Mouse (Mus musculus): ENCODE results near the gene Etnk2. TPM values are rescaled to one million over a fixed set of nuclear protein-coding genes. Genes with fewer than 3 reads are reported as not detected.

Gene Etnk2
- polyA plus RNA-seq, 1 experiment from 2014 or later, result 20.3 TPM

GRCm38 (mm10) chr1:133372113-133372512, 8.7 kb downstream of the Etnk2 start:
- H3K9ac ChIP-seq (ENCODE audit: low read depth, low read length), result no peak overlapping the region
- peak; percentile 82 for ATAC-seq (ENCODE audit: low read depth)
- no peak overlapping the region for H3K4me2 ChIP-seq (ENCODE audit: low read depth, low read length)

GRCm38 (mm10) chr1:133375696-133376346, 12.4 kb downstream of the Etnk2 start:
- peak; percentile 67 for ATAC-seq (ENCODE audit: low read depth)
- no peak overlapping the region for H3K4me2 ChIP-seq (ENCODE audit: low read depth, low read length)
- WGBS (ENCODE audit: insufficient replicate concordance), result 40% methylated on average over 10 of the region's 10 CpGs
- no peak overlapping the region for H3K4me3 ChIP-seq (ENCODE audit: low read depth, low read length)
- no peaks in the 10 kb centered on the region for H3K36me3 ChIP-seq (ENCODE audit: control insufficient read depth, insufficient read depth)
- H3K9me3 ChIP-seq (replicated peaks; ENCODE audit: control insufficient read depth, low read length), result no peaks in the 10 kb centered on the region
- peaks cover 3% of the 10 kb centered on the region for H3K4me1 ChIP-seq (ENCODE audit: control insufficient read depth, low read depth, low read length)
- peak overlapping the region; percentile 38; the same call in 1 of the 2 replicates for H3K27ac ChIP-seq (ENCODE audit: low read length)
- no peak overlapping the region for H3K9ac ChIP-seq (ENCODE audit: low read depth, low read length)
- H3K27me3 ChIP-seq (ENCODE audit: control insufficient read depth, insufficient read depth, low read depth, low read length), result no peaks in the 10 kb centered on the region

More at GRCm38 (mm10) chr1:133372113-133372512, 8.7 kb downstream of the Etnk2 start:
- Histone ChIP-seq H3K27me3 (ENCODE audit: control insufficient read depth, insufficient read depth, low read depth, low read length) (no peaks in the 10 kb centered on the region), H3K4me3 (ENCODE audit: low read depth, low read length) (no peak overlapping the region), H3K4me1 (ENCODE audit: control insufficient read depth, low read depth, low read length) (peaks cover 15% of the 10 kb centered on the region), H3K9me3 (replicated peaks; ENCODE audit: control insufficient read depth, low read length) (no peaks in the 10 kb centered on the region), H3K27ac (ENCODE audit: low read length) (peak overlapping the region; percentile 75), H3K36me3 (ENCODE audit: control insufficient read depth, insufficient read depth) (no peaks in the 10 kb centered on the region)
- WGBS (ENCODE audit: insufficient replicate concordance), result 21% methylated on average over 8 of the region's 8 CpGs

GRCm38 (mm10) chr1:133377547-133377946, 14.2 kb downstream of the Etnk2 start:
- no peak for ATAC-seq (ENCODE audit: low read depth)
- no peak overlapping the region for H3K4me2 ChIP-seq (ENCODE audit: low read depth, low read length)
- WGBS (ENCODE audit: insufficient replicate concordance), result 65% methylated on average over 5 of the region's 5 CpGs
- no peak overlapping the region for H3K27ac ChIP-seq (ENCODE audit: low read length)
- H3K36me3 ChIP-seq (ENCODE audit: control insufficient read depth, insufficient read depth), result no peaks in the 10 kb centered on the region
- peaks cover 2% of the 10 kb centered on the region for H3K4me1 ChIP-seq (ENCODE audit: control insufficient read depth, low read depth, low read length)
- H3K9me3 ChIP-seq (replicated peaks; ENCODE audit: control insufficient read depth, low read length), result no peaks in the 10 kb centered on the region
- H3K4me3 ChIP-seq (ENCODE audit: low read depth, low read length), result no peak overlapping the region
- H3K27me3 ChIP-seq (ENCODE audit: control insufficient read depth, insufficient read depth, low read depth, low read length), result no peaks in the 10 kb centered on the region
- no peak overlapping the region for H3K9ac ChIP-seq (ENCODE audit: low read depth, low read length)

GRCm38 (mm10) chr1:133379254-133379985, 16.0 kb downstream of the Etnk2 start:
- no peaks in the 10 kb centered on the region; the same call in 1 of the 2 replicates for H3K4me1 ChIP-seq (ENCODE audit: control insufficient read depth, low read depth, low read length)
- no peaks in the 10 kb centered on the region for H3K36me3 ChIP-seq (ENCODE audit: control insufficient read depth, insufficient read depth)
- H3K27me3 ChIP-seq (ENCODE audit: control insufficient read depth, insufficient read depth, low read depth, low read length), result no peaks in the 10 kb centered on the region
- 54% methylated on average over 10 of the region's 10 CpGs for WGBS (ENCODE audit: insufficient replicate concordance)
- no peak overlapping the region for H3K27ac ChIP-seq (ENCODE audit: low read length)
- H3K9me3 ChIP-seq (replicated peaks; ENCODE audit: control insufficient read depth, low read length), result no peaks in the 10 kb centered on the region
- H3K4me2 ChIP-seq (ENCODE audit: low read depth, low read length), result no peak overlapping the region
- H3K4me3 ChIP-seq (ENCODE audit: low read depth, low read length), result no peak overlapping the region
- H3K9ac ChIP-seq (ENCODE audit: low read depth, low read length), result no peak overlapping the region
- ATAC-seq (ENCODE audit: low read depth), result no peak

GRCm38 (mm10) chr1:133379986-133380320, 16.6 kb downstream of the Etnk2 start:
- Histone ChIP-seq H3K9ac (ENCODE audit: low read depth, low read length) (no peak overlapping the region), H3K9me3 (replicated peaks; ENCODE audit: control insufficient read depth, low read length) (no peaks in the 10 kb centered on the region), H3K36me3 (ENCODE audit: control insufficient read depth, insufficient read depth) (no peaks in the 10 kb centered on the region), H3K4me2 (ENCODE audit: low read depth, low read length) (no peak overlapping the region), H3K27me3 (ENCODE audit: control insufficient read depth, insufficient read depth, low read depth, low read length) (no peaks in the 10 kb centered on the region), H3K4me3 (ENCODE audit: low read depth, low read length) (no peak overlapping the region), H3K27ac (ENCODE audit: low read length) (no peak overlapping the region), H3K4me1 (ENCODE audit: control insufficient read depth, low read depth, low read length) (no peaks in the 10 kb centered on the region; the same call in 1 of the 2 replicates)
- no peak for ATAC-seq (ENCODE audit: low read depth)
- WGBS (ENCODE audit: insufficient replicate concordance), result 59% methylated on average over 3 of the region's 3 CpGs

- H3K36me3 ChIP-seq (ENCODE audit: control insufficient read depth, insufficient read depth), result no peaks in the 10 kb centered on the region
- H3K4me3 ChIP-seq (ENCODE audit: low read depth, low read length), result no peak overlapping the region
- H3K27me3 ChIP-seq (ENCODE audit: control insufficient read depth, insufficient read depth, low read depth, low read length), result no peaks in the 10 kb centered on the region
- H3K4me2 ChIP-seq (ENCODE audit: low read depth, low read length), result no peak overlapping the region
- H3K4me1 ChIP-seq (ENCODE audit: control insufficient read depth, low read depth, low read length), result no peaks in the 10 kb centered on the region; the same call in 1 of the 2 replicates
- H3K9ac ChIP-seq (ENCODE audit: low read depth, low read length), result no peak overlapping the region
- WGBS (ENCODE audit: insufficient replicate concordance), result 53% methylated on average over 14 of the region's 14 CpGs
- no peaks in the 10 kb centered on the region for H3K9me3 ChIP-seq (replicated peaks; ENCODE audit: control insufficient read depth, low read length)
- ATAC-seq (ENCODE audit: low read depth), result no peak
- H3K27ac ChIP-seq (ENCODE audit: low read length), result no peak overlapping the region
These were observed 17.1 kb downstream of the Etnk2 start for GRCm38 (mm10) chr1:133380347-133381065.

- Histone ChIP-seq H3K9ac (ENCODE audit: low read depth, low read length) (no peak overlapping the region), H3K4me2 (ENCODE audit: low read depth, low read length) (no peak overlapping the region), H3K27me3 (ENCODE audit: control insufficient read depth, insufficient read depth, low read depth, low read length) (no peaks in the 10 kb centered on the region), H3K9me3 (replicated peaks; ENCODE audit: control insufficient read depth, low read length) (no peaks in the 10 kb centered on the region), H3K27ac (ENCODE audit: low read length) (no peak overlapping the region), H3K4me1 (ENCODE audit: control insufficient read depth, low read depth, low read length) (no peaks in the 10 kb centered on the region), H3K36me3 (ENCODE audit: control insufficient read depth, insufficient read depth) (no peaks in the 10 kb centered on the region), H3K4me3 (ENCODE audit: low read depth, low read length) (no peak overlapping the region)
- ATAC-seq (ENCODE audit: low read depth), result no peak; the same call in 1 of the 2 replicates
- WGBS (ENCODE audit: insufficient replicate concordance), result 9% methylated on average over 9 of the region's 9 CpGs
These were observed 18.6 kb downstream of the Etnk2 start for GRCm38 (mm10) chr1:133382008-133382407.

GRCm38 (mm10) chr1:133382552-133383155, 19.3 kb downstream of the Etnk2 start:
- no peaks in the 10 kb centered on the region for H3K4me1 ChIP-seq (ENCODE audit: control insufficient read depth, low read depth, low read length)
- no peak overlapping the region for H3K27ac ChIP-seq (ENCODE audit: low read length)
- 60% methylated on average over 12 of the region's 12 CpGs for WGBS (ENCODE audit: insufficient replicate concordance)
- H3K27me3 ChIP-seq (ENCODE audit: control insufficient read depth, insufficient read depth, low read depth, low read length), result no peaks in the 10 kb centered on the region
- H3K36me3 ChIP-seq (ENCODE audit: control insufficient read depth, insufficient read depth), result no peaks in the 10 kb centered on the region
- no peak overlapping the region for H3K9ac ChIP-seq (ENCODE audit: low read depth, low read length)
- ATAC-seq (ENCODE audit: low read depth), result no peak
- no peak overlapping the region for H3K4me2 ChIP-seq (ENCODE audit: low read depth, low read length)
- H3K4me3 ChIP-seq (ENCODE audit: low read depth, low read length), result no peak overlapping the region
- no peaks in the 10 kb centered on the region for H3K9me3 ChIP-seq (replicated peaks; ENCODE audit: control insufficient read depth, low read length)
